Mouse (Mus musculus): Measurements from ENCODE around the gene Ptpn23.

- TF ChIP-seq CTCF (IDR thresholded peaks at IDR 0.05; ENCODE audit: control insufficient read depth, insufficient read depth, low read length) (no peak), POLR2A (IDR thresholded peaks at IDR 0.05; ENCODE audit: borderline replicate concordance, control insufficient read depth, low read depth, low read length) (no peak)
Measured at GRCm38 (mm10) chr9:110412926-110413325, 4.9 kb upstream of the Ptpn23 start.
